Mouse (Mus musculus) midbrain, embryonic 14.5 days (tissue): ENCODE measurements around the gene Fbxo31. TPM values are rescaled to one million over a fixed set of nuclear protein-coding genes. Genes with fewer than 3 reads are reported as not detected.
A peak's percentile ranks its signal among the peaks of the same experiment; 100 is the strongest.

Experiments
- ATAC-seq: fragments of 200-750 bp; cut with Nextera tagmentation; 2 replicates; pipeline ENCODE4 v1.8.0; 2017; ENCODE audit warnings: moderate number of reproducible peaks, moderate library complexity; ENCODE audit not compliant: low FRiP score, low TSS enrichment
- DNase-seq: peaks from one replicate; pipeline ENCODE4 v3.0.0-alpha.2; 2015
- H3K27ac ChIP-seq: fragments of 300-500 bp; sonication (generic); replicated peaks from 2 replicates; pipeline ENCODE4 v1.5.1; 2014; ENCODE audit warnings: mild to moderate bottlenecking, low read depth, low read length, moderate library complexity
- H3K27me3 ChIP-seq: fragments of 300-500 bp; sonication (generic); 2 replicates; pipeline ENCODE4 v1.6.1; 2014; ENCODE audit warnings: low read length, control low read depth, mixed read lengths; ENCODE audit not compliant: control insufficient read depth, insufficient read depth
- H3K36me3 ChIP-seq: fragments of 300-500 bp; sonication (generic); 2 replicates; pipeline ENCODE4 v1.6.1; 2014; ENCODE audit warnings: low read length, control low read depth; ENCODE audit not compliant: control insufficient read depth, insufficient read depth
- H3K4me1 ChIP-seq: fragments of 300-500 bp; sonication (generic); 2 replicates; pipeline ENCODE4 v1.6.1; 2014; ENCODE audit warnings: mild to moderate bottlenecking, antibody characterized with exemption, low read length, control low read depth; ENCODE audit not compliant: control insufficient read depth, insufficient read depth
- H3K4me2 ChIP-seq: fragments of 300-500 bp; sonication (generic); 2 replicates; pipeline ENCODE4 v1.6.1; 2014; ENCODE audit warnings: mild to moderate bottlenecking, low read length, moderate library complexity
- H3K4me3 ChIP-seq: fragments of 300-500 bp; sonication (generic); replicated peaks from 2 replicates; pipeline ENCODE4 v1.5.1; 2014; ENCODE audit warnings: low read depth, low read length
- H3K9ac ChIP-seq: fragments of 300-500 bp; sonication (generic); replicated peaks from 2 replicates; pipeline ENCODE4 v1.6.1; 2014; ENCODE audit warnings: mild to moderate bottlenecking, low read length, moderate library complexity
- H3K9me3 ChIP-seq: fragments of 300-500 bp; sonication (generic); 2 replicates; pipeline ENCODE4 v1.6.1; 2016; ENCODE audit warnings: low read length, control low read depth, mixed read lengths; ENCODE audit not compliant: control insufficient read depth
- WGBS: fragments of 180-500 bp; shearing (Covaris S2); extraction: QIAGEN DNeasy Blood & Tissue Kit; methylation state at CpG from one replicate; pipeline ENCODE4 v1.1.7; 2014; 5-methylcytosine and 5-hydroxymethylcytosine counted together
- polyA plus RNA-seq: library from polyadenylated mRNA; unstranded; fragments of >200 nt; fragmentation: Nextera tagmentation; extraction: Ambion mirVana; gene quantifications from 2 replicates; pipeline ENCODE4 v1.2.1, GENCODE M21; 2014

Fbxo31 gene
- polyA plus RNA-seq, result 26.7 and 33.5 TPM in 2 replicates

GRCm38 (mm10) chr8:121578676-121579451 is at the start of gene Fbxo31:
TSS of gene Fbxo31 (minus strand) at chr8:121578806.
- peak; percentile 90 for ATAC-seq
- H3K4me2 ChIP-seq, result peak within 1 kb of the TSS; percentile 83

GRCm38 (mm10) chr8:121623043-121623442 is 44.4 kb upstream of the Fbxo31 start:
- ATAC-seq (no peak), DNase-seq (peak; percentile 32)
- Histone ChIP-seq H3K4me3 (no peak overlapping the region), H3K36me3 (peaks cover 27% of the 10 kb centered on the region), H3K27ac (no peak overlapping the region; the same call in 1 of the 2 replicates), H3K27me3 (no peaks in the 10 kb centered on the region), H3K4me2 (no peak overlapping the region), H3K4me1 (peaks cover 3% of the 10 kb centered on the region; the same call in 1 of the 2 replicates), H3K9ac (no peak overlapping the region), H3K9me3 (no peaks in the 10 kb centered on the region)
- 76% methylated on average over 8 of the region's 8 CpGs for WGBS

More at GRCm38 (mm10) chr8:121578676-121579451, at the start of gene Fbxo31:
- Histone ChIP-seq H3K36me3 (no peaks in the 10 kb centered on the region), H3K9ac (peak within 1 kb of the TSS; percentile 79), H3K27ac (peak within 1 kb of the TSS; percentile 74), H3K9me3 (no peaks in the 10 kb centered on the region), H3K4me1 (peaks cover 17% of the 10 kb centered on the region), H3K27me3 (no peaks in the 10 kb centered on the region), H3K4me3 (peak within 1 kb of the TSS; percentile 88)
- peak; percentile 96 for DNase-seq
- WGBS, result 1% methylated on average over 63 of the region's 63 CpGs

DNA sequence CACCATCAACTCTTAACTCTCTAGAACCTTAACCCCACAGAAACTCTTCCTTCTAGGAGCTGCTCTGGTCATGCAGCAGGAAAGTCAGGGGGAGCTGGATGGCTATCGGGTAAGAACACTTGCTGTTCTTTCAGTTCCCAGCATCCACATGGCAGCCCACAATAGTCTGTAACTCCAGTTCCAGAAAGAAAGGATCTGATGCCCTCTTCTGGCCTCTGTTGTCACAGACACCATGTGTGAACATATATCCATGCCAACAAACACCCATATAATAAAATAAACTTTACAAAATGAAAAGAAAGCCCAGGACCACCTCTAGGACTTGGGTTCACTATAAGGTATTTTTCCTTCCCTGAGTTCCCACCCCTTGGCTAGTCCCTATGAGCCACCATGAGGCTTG is 43.3 kb upstream of the Fbxo31 start:
- Histone ChIP-seq H3K9me3 (no peaks in the 10 kb centered on the region), H3K9ac (no peak overlapping the region), H3K27ac (no peak overlapping the region), H3K4me1 (peaks cover 3% of the 10 kb centered on the region; the same call in 1 of the 2 replicates), H3K4me3 (no peak overlapping the region), H3K4me2 (no peak overlapping the region), H3K36me3 (peaks cover 24% of the 10 kb centered on the region), H3K27me3 (no peaks in the 10 kb centered on the region)
- ATAC-seq (no peak), DNase-seq (no peak)
- 59% methylated on average over 1 of the region's 1 CpGs for WGBS

DNA sequence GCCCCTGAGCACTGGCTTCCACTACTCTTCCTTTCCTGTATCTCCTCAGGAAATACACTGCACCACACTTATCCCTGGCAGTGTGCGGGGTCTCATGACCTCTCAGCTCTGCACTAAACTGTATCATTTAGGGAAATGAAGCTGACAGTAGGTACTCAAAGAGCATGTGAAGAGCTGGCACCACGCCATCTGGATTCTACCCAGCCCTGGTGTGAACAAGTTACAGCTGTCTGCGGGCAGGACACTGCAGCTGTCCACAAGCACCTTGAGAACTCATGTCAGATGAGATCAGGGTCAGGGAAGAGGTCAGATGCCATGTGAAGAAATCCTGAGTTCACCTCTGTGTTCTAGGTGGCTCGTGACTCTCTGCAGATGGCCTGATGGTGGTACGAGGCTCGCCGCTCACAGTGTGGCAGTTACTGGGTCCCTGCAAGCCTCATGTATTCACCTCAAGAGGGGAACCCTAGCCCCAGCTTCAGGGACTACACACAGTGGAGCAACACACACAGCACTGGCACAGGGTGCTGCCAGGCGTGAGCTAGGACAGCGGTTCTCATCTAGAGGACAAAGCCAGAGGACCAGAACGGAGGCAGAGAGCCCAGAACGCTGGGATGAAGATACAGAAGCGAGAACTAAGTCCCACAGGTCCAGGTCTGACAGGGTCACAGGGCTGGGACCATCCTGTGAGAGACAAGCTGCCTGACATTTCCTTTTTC is 42.4 kb upstream of the Fbxo31 start:
- no peak overlapping the region for H3K27ac ChIP-seq
- WGBS, result 92% methylated on average over 12 of the region's 12 CpGs
- H3K9me3 ChIP-seq, result no peaks in the 10 kb centered on the region
- ATAC-seq (no peak), DNase-seq (no peak)
- peaks cover 3% of the 10 kb centered on the region; the same call in 1 of the 2 replicates for H3K4me1 ChIP-seq
- no peak overlapping the region for H3K4me3 ChIP-seq
- no peak overlapping the region for H3K4me2 ChIP-seq
- H3K27me3 ChIP-seq, result no peaks in the 10 kb centered on the region
- peaks cover 24% of the 10 kb centered on the region for H3K36me3 ChIP-seq
- H3K9ac ChIP-seq, result no peak overlapping the region

DNA sequence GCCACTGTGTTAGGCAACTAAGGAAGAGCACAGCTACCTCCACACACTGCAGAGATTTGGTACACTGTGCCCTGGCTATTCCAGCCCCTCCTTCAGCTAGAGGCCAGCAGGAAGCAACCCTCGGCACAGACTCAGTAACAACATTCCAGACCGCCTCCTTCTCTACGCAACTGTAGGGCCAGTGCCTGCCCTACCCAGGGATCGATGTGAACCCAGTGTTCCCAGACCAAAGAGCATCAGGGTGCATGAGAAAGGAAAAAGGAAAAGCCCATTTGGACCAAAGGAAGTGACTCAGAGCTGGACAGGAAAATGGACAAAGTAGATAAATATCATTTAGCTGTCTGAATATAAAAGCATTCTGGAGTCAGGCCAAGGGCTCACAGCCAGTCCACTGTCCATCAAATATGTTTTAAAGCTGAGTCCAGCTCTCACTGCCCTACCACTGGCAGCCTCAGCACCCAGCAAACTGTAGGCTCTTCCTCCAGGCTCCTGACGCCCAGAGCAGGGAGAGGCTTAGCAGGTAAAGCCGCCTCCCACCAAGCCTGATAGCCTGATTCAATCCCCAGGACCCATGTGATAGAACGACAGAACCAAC is 40.9 kb upstream of the Fbxo31 start:
- Histone ChIP-seq H3K9me3 (no peaks in the 10 kb centered on the region), H3K4me2 (no peak overlapping the region), H3K4me3 (no peak overlapping the region), H3K27me3 (no peaks in the 10 kb centered on the region), H3K4me1 (peaks cover 3% of the 10 kb centered on the region; the same call in 1 of the 2 replicates), H3K27ac (0 out of 2 replicates have a peak overlapping the region, but pooled peaks have one; percentile 6), H3K36me3 (peaks cover 28% of the 10 kb centered on the region), H3K9ac (no peak overlapping the region)
- no peak for DNase-seq
- 79% methylated on average over 7 of the region's 7 CpGs for WGBS
- no peak for ATAC-seq

- H3K4me2 ChIP-seq, result no peak overlapping the region
- H3K9ac ChIP-seq, result no peak overlapping the region
- H3K27me3 ChIP-seq, result no peaks in the 10 kb centered on the region
- no peak overlapping the region for H3K27ac ChIP-seq
- H3K4me3 ChIP-seq, result no peak overlapping the region
- DNase-seq (no peak), ATAC-seq (no peak)
- no peaks in the 10 kb centered on the region for H3K9me3 ChIP-seq
- no peaks in the 10 kb centered on the region for H3K4me1 ChIP-seq
- H3K36me3 ChIP-seq, result peaks cover 55% of the 10 kb centered on the region
These were observed 34.8 kb upstream of the Fbxo31 start for GRCm38 (mm10) chr8:121613419-121613818.

DNA sequence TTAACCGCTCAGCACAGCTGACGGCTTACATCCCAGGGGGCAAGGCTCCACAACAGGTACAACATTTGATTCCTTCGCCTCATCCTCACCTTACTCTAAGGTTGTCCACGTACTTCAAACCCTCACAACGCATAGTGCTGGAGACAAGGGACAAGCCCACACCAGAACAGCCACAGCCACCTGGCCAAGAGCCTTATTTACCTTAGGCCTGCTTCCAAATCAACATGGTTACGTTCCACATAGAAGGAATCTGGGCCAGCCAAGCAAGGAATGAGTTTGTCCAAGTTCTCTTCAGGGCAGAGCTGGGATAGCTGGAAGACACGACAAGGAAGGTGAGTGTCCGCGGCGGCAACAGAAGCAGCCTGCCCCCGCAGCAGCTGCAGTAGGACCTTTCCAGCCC is 31.3 kb upstream of the Fbxo31 start:
- H3K27me3 ChIP-seq, result no peaks in the 10 kb centered on the region
- no peak overlapping the region for H3K9ac ChIP-seq
- WGBS, result 92% methylated on average over 11 of the region's 11 CpGs
- H3K4me3 ChIP-seq, result no peak overlapping the region
- H3K27ac ChIP-seq, result no peak overlapping the region
- H3K4me2 ChIP-seq, result no peak overlapping the region
- no peak for ATAC-seq
- DNase-seq, result no peak
- H3K4me1 ChIP-seq, result no peaks in the 10 kb centered on the region
- H3K36me3 ChIP-seq, result peaks cover 64% of the 10 kb centered on the region
- H3K9me3 ChIP-seq, result no peaks in the 10 kb centered on the region

GRCm38 (mm10) chr8:121609251-121609650 is 30.6 kb upstream of the Fbxo31 start:
- ATAC-seq (no peak), DNase-seq (no peak)
- Histone ChIP-seq H3K9me3 (no peaks in the 10 kb centered on the region), H3K27ac (no peak overlapping the region), H3K36me3 (peaks cover 70% of the 10 kb centered on the region), H3K4me1 (no peaks in the 10 kb centered on the region), H3K4me3 (no peak overlapping the region), H3K9ac (no peak overlapping the region), H3K27me3 (no peaks in the 10 kb centered on the region), H3K4me2 (no peak overlapping the region)
- 94% methylated on average over 15 of the region's 15 CpGs for WGBS
